Mouse (Mus musculus): ENCODE data around the gene Apba2.

DNA sequence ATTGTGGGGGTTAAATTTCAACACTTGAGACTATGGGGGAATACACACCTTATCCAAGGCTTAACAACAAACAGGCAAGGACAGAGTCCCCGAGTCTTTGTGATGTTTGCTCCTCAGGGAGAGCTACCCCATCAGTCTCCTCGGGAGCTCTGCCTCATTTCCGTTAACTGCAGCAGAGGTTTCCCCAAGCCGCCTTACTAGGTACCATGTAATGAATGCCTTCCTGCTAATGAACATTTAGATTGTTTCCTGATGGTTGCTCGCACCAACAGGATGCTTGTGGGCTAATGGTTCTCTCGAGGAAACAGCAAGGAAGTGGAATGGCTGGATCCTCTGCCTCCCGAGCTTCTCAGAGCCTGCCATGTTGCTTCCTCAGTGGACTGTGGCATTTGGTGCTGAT, 155.3 kb downstream of the Apba2 start:
- TF ChIP-seq CTCF (conservative IDR thresholded peaks at IDR 0.05; ENCODE audit: insufficient read depth, insufficient read length, low read depth, low read length) = no peak
- no peak for TF ChIP-seq POLR2A (IDR thresholded peaks at IDR 0.05; ENCODE audit: low read depth, low read length)

All from kidney, adult 2 months (tissue).